Mouse (Mus musculus) heart, postnatal 36 days (tissue): ENCODE measurements around the gene 4933424G06Rik. TPM values are rescaled to one million over a fixed set of nuclear protein-coding genes. Genes with fewer than 3 reads are reported as not detected.

Source experiments
- DNase-seq, 2 experiments: peaks; one replicate each; pipeline ENCODE4 v3.0.0; 2021 to 2022
- intact Hi-C: fragments of 180-260 bp; cut with DNase I; formaldehyde crosslinking; loops from one replicate; pipeline ENCODE4 v1.15.1; 2025
- total RNA-seq, 2 experiments: library from RNA; stranded (reverse); gene quantifications; 2 replicates each; pipeline ENCODE4 v1.2.3; 2021

Gene 4933424G06Rik
- total RNA-seq, 2 experiments from 2014 or later = not detected

GRCm38 (mm10) chr1:36707797-36708196 is 2.2 kb upstream of the 4933424G06Rik start:
- no peak for DNase-seq
- intact Hi-C loops = no loop called here

- intact Hi-C loops = loop anchor here (1.0 kb wide), 1 partner anchor 17 kb away; the partner anchor contains the start of gene Cox5b
- no peak for DNase-seq
These were observed 1.3 kb upstream of the 4933424G06Rik start for GRCm38 (mm10) chr1:36708626-36709025.

- intact Hi-C loops = loop anchor here (1.0 kb wide), 1 partner anchor 18 kb away; the partner anchor contains the start of gene Cox5b
These were observed 695 bp upstream of the 4933424G06Rik start for GRCm38 (mm10) chr1:36709055-36709853.

GRCm38 (mm10) chr1:36711104-36711503 is 1.2 kb downstream of the 4933424G06Rik start:
- intact Hi-C loops = no loop called here
- DNase-seq = no peak

More at GRCm38 (mm10) chr1:36709055-36709853, 695 bp upstream of the 4933424G06Rik start:
- peak in 1 of 2 experiments; percentile 27 for DNase-seq

GRCm38 (mm10) chr1:36714311-36714710 is 4.4 kb downstream of the 4933424G06Rik start, which contains the start of gene Actr1b:
Gene Actr1b, minus strand, starts transcription at chr1:36714422.
- no peak for DNase-seq
- intact Hi-C loops = no loop called here

GRCm38 (mm10) chr1:36718786-36719185 is 8.8 kb downstream of the 4933424G06Rik start:
- DNase-seq = no peak
- intact Hi-C loops = no loop called here

- no peak for DNase-seq
- intact Hi-C loops = no loop called here
These were observed 13.5 kb downstream of the 4933424G06Rik start for GRCm38 (mm10) chr1:36723146-36724056.

- DNase-seq = no peak
- intact Hi-C loops = no loop called here
These were observed 14.1 kb downstream of the 4933424G06Rik start for GRCm38 (mm10) chr1:36724057-36724431.

GRCm38 (mm10) chr1:36737300-36737699 is 27.4 kb downstream of the 4933424G06Rik start:
- DNase-seq = peak; percentile 76 to 84
- intact Hi-C loops = loop anchor here (1.0 to 5.0 kb wide), 3 partner anchors 190 to 665 kb away; partner anchors contain the start of gene Ankrd39

GRCm38 (mm10) chr1:36739231-36739630 is 29.3 kb downstream of the 4933424G06Rik start:
- intact Hi-C loops = loop anchor here (5.0 kb wide), 2 partner anchors 192 to 663 kb away; partner anchors contain the start of gene Ankrd39
- DNase-seq = no peak

- intact Hi-C loops = no loop called here
- DNase-seq = no peak
These were observed 33.1 kb downstream of the 4933424G06Rik start for GRCm38 (mm10) chr1:36743046-36743445.

- intact Hi-C loops = loop anchor here (2.0 kb wide), 1 partner anchor 60 kb away; no protein-coding TSS in a partner anchor
- peak; percentile 51 to 71 for DNase-seq
These were observed 34.5 kb downstream of the 4933424G06Rik start for GRCm38 (mm10) chr1:36744268-36744944.

- intact Hi-C loops = loop anchor here (2.0 kb wide), 1 partner anchor 61 kb away; no protein-coding TSS in a partner anchor
- DNase-seq = no peak
These were observed 35.7 kb downstream of the 4933424G06Rik start for GRCm38 (mm10) chr1:36745661-36746060.

GRCm38 (mm10) chr1:36746452-36746851 is 36.5 kb downstream of the 4933424G06Rik start:
- DNase-seq = no peak
- intact Hi-C loops = no loop called here

- DNase-seq = no peak
- intact Hi-C loops = no loop called here
These were observed 44.2 kb downstream of the 4933424G06Rik start for GRCm38 (mm10) chr1:36753932-36754675.

GRCm38 (mm10) chr1:36758553-36758952 is 48.6 kb downstream of the 4933424G06Rik start:
- DNase-seq = no peak
- intact Hi-C loops = no loop called here

- DNase-seq = no peak
- intact Hi-C loops = no loop called here
These were observed 49.1 kb downstream of the 4933424G06Rik start for GRCm38 (mm10) chr1:36759076-36759475.

GRCm38 (mm10) chr1:36760401-36760800 is 50.5 kb downstream of the 4933424G06Rik start:
- DNase-seq = no peak
- intact Hi-C loops = no loop called here

- intact Hi-C loops = no loop called here
- DNase-seq = no peak
These were observed 51.1 kb downstream of the 4933424G06Rik start for GRCm38 (mm10) chr1:36761061-36761460.
